Mouse (Mus musculus) limb, embryonic 15.5 days (tissue): Measurements from ENCODE around the gene Rab3gap2. TPM values are rescaled to one million over a fixed set of nuclear protein-coding genes. Genes with fewer than 3 reads are reported as not detected.

ENCODE experiments used
- ATAC-seq: fragments of 200-750 bp; cut with Nextera tagmentation; 2 replicates; pipeline ENCODE4 v1.8.0; 2017; ENCODE audit warnings: low read depth, moderate TSS enrichment; ENCODE audit not compliant: insufficient number of reproducible peaks, low FRiP score, low TSS enrichment
- H3K27ac ChIP-seq: fragments of 300-500 bp; sonication (generic); 2 replicates; pipeline ENCODE4 v1.5.1; 2015; ENCODE audit warnings: moderate library complexity, mild to moderate bottlenecking, inconsistent platforms
- H3K27me3 ChIP-seq: fragments of 300-500 bp; sonication (generic); 2 replicates; pipeline ENCODE4 v1.6.1; 2015; ENCODE audit warnings: inconsistent platforms
- H3K36me3 ChIP-seq: fragments of 300-500 bp; sonication (generic); 2 replicates; pipeline ENCODE4 v1.6.1; 2015; ENCODE audit warnings: inconsistent platforms
- H3K4me1 ChIP-seq: fragments of 300-500 bp; sonication (generic); 2 replicates; pipeline ENCODE4 v1.6.1; 2015; ENCODE audit warnings: inconsistent platforms
- H3K4me2 ChIP-seq: fragments of 300-500 bp; sonication (generic); 2 replicates; pipeline ENCODE4 v1.6.1; 2015; ENCODE audit warnings: mild to moderate bottlenecking, inconsistent platforms
- H3K4me3 ChIP-seq: fragments of 300-500 bp; sonication (generic); 2 replicates; pipeline ENCODE4 v1.5.1; 2015; ENCODE audit warnings: mild to moderate bottlenecking, inconsistent platforms
- H3K9ac ChIP-seq: fragments of 300-500 bp; sonication (generic); 2 replicates; pipeline ENCODE4 v1.6.1; 2015; ENCODE audit warnings: inconsistent platforms
- H3K9me3 ChIP-seq: fragments of 300-500 bp; sonication (generic); 2 replicates; pipeline ENCODE4 v1.6.1; 2016; ENCODE audit warnings: inconsistent platforms
- WGBS: fragments of 180-500 bp; shearing (Covaris S2); methylation state at CpG from one replicate; pipeline ENCODE4 v1.1.7; 2015; 5-methylcytosine and 5-hydroxymethylcytosine counted together
- polyA plus RNA-seq: library from polyadenylated mRNA; unstranded; fragments of >200 nt; fragmentation: Nextera tagmentation; extraction: Ambion mirVana; gene quantifications from 2 replicates; pipeline ENCODE4 v1.2.1, GENCODE M21; 2015

The Rab3gap2 gene
- polyA plus RNA-seq, 1 experiment from 2014 or later = 23.7 TPM

DNA sequence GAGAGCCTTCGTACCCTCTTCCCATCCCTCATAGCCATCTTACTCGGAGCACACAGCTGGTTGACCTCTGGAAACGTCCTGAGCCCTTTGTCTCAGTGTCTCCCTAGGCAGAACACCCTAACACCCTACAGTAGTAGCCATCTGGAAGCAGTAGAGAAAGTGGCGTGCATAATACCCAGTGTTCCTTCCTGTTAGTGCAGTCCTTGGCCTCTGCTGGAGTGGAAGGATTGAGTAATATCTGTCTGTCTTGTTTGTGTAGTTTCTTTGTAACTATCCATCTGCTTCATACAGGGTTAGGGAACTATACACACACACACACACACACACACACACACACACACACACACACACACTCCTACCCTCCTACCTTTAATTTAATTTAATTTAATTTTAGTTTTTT lies 64.8 kb downstream of the Rab3gap2 start:
- 82% methylated on average over 4 of the region's 4 CpGs for WGBS
- Histone ChIP-seq H3K36me3 (peaks cover 81% of the 10 kb centered on the region), H3K4me2 (no peak overlapping the region), H3K9me3 (no peaks in the 10 kb centered on the region), H3K27me3 (no peaks in the 10 kb centered on the region), H3K4me1 (no peaks in the 10 kb centered on the region), H3K4me3 (no peak overlapping the region), H3K27ac (no peak overlapping the region), H3K9ac (no peak overlapping the region)
- ATAC-seq = no peak

GRCm38 (mm10) chr1:185270403-185271097 lies 66.6 kb downstream of the Rab3gap2 start:
- WGBS = 92% methylated on average over 8 of the region's 8 CpGs
- Histone ChIP-seq H3K27ac (no peak overlapping the region), H3K9me3 (no peaks in the 10 kb centered on the region), H3K4me3 (no peak overlapping the region), H3K4me1 (no peaks in the 10 kb centered on the region), H3K27me3 (no peaks in the 10 kb centered on the region), H3K4me2 (no peak overlapping the region), H3K36me3 (peaks cover 76% of the 10 kb centered on the region), H3K9ac (no peak overlapping the region)
- no peak for ATAC-seq

GRCm38 (mm10) chr1:185271373-185271772 lies 67.5 kb downstream of the Rab3gap2 start:
- WGBS = 89% methylated on average over 9 of the region's 9 CpGs
- Histone ChIP-seq H3K36me3 (peaks cover 77% of the 10 kb centered on the region), H3K4me3 (no peak overlapping the region), H3K4me1 (no peaks in the 10 kb centered on the region), H3K27me3 (no peaks in the 10 kb centered on the region), H3K9me3 (no peaks in the 10 kb centered on the region), H3K4me2 (no peak overlapping the region), H3K27ac (no peak overlapping the region), H3K9ac (no peak overlapping the region)
- no peak for ATAC-seq

DNA sequence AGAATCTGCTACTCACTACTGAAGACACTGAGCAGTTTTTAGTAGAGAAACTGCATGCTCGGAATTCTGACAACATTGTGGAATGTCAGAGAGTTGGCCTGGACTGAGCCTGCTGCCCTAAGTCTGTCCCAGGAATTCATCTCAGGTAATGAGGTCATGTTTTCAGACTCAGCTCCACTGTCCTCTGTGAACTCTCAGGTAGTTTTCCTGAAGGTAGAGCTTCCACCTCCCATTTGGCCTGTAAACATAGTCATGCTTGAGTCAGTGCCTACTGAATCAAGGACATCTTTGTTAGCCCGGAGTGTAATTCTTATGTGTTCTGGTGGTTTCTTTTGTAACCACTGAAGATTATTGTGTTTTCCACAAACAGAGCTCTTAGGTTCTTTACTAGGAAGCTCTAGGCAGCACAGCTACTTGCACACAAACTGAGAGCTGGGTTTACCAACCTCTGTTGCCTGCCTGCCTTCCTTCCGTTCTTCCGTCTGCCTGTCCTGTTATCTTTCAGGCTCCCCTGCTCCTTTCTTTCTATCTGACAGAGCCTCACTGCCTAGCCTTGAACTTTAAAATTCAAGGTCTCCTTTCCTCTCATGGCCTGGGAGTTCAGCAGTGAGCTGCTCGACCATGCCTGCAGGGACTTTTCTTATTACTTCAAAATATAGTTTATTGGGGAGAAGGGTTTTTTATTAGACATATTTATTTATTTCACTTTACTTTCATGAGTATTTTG lies 71.1 kb downstream of the Rab3gap2 start:
- 76% methylated on average over 5 of the region's 5 CpGs for WGBS
- Histone ChIP-seq H3K27me3 (no peaks in the 10 kb centered on the region), H3K4me1 (no peaks in the 10 kb centered on the region), H3K9me3 (no peaks in the 10 kb centered on the region), H3K4me2 (no peak overlapping the region), H3K27ac (no peak overlapping the region), H3K36me3 (peaks cover 87% of the 10 kb centered on the region), H3K9ac (no peak overlapping the region), H3K4me3 (no peak overlapping the region)
- no peak for ATAC-seq

DNA sequence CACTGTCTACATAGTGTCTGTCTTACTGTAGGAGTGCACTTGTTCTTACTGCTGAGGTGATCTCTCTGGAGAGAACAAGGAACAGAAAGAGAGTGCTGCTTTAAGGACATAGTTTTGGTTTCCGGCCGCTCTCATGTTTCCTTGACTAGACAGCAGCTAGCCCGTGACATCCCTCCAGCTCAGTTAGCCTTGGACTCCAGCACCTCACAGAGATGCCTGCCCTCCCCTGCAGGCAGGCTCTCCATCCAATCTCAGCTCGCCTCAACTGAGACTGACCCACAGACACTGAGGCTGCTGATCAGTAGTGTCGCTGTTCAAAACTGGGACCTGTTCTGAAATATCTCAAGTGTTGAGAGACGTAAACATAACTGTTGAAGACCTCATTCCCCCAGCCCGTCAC lies 72.1 kb downstream of the Rab3gap2 start:
- Histone ChIP-seq H3K27me3 (no peaks in the 10 kb centered on the region), H3K36me3 (peaks cover 89% of the 10 kb centered on the region), H3K4me3 (no peak overlapping the region), H3K4me1 (no peaks in the 10 kb centered on the region), H3K9ac (no peak overlapping the region), H3K4me2 (no peak overlapping the region), H3K27ac (no peak overlapping the region; the same call in 1 of the 2 replicates), H3K9me3 (no peaks in the 10 kb centered on the region)
- 89% methylated on average over 7 of the region's 7 CpGs for WGBS
- no peak for ATAC-seq

GRCm38 (mm10) chr1:185277022-185277421 lies 73.1 kb downstream of the Rab3gap2 start:
- Histone ChIP-seq H3K9ac (no peak overlapping the region), H3K9me3 (no peaks in the 10 kb centered on the region), H3K27ac (no peak overlapping the region), H3K36me3 (peaks cover 88% of the 10 kb centered on the region), H3K4me2 (no peak overlapping the region), H3K4me3 (no peak overlapping the region), H3K4me1 (no peaks in the 10 kb centered on the region), H3K27me3 (no peaks in the 10 kb centered on the region)
- ATAC-seq = no peak
- 82% methylated on average over 11 of the region's 11 CpGs for WGBS

DNA sequence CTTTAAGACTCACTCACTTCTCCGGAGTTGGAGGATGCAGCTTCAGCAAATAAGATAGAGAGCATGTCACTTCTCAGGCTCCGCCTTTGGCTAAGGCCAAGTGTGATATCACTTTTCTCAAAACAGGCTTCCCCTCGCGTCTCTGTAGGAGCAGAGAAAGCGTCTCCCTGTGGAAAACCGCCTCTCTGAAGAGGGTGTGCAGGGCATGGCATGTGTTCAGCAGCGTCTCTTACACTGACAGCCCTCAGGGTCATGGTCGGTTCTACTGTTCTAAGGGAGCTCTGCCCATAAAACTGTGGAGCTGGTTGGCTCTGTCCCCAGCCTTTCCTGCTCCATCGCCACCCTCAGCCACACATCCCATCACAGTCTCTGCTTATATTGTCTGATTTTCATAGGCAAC lies 75.4 kb downstream of the Rab3gap2 start:
- no peaks in the 10 kb centered on the region for H3K4me1 ChIP-seq
- WGBS = 82% methylated on average over 9 of the region's 9 CpGs
- no peaks in the 10 kb centered on the region for H3K27me3 ChIP-seq
- no peak overlapping the region for H3K4me2 ChIP-seq
- no peaks in the 10 kb centered on the region for H3K9me3 ChIP-seq
- no peak for ATAC-seq
- H3K9ac ChIP-seq = no peak overlapping the region
- no peak overlapping the region for H3K27ac ChIP-seq
- H3K4me3 ChIP-seq = no peak overlapping the region
- peaks cover 92% of the 10 kb centered on the region for H3K36me3 ChIP-seq

DNA sequence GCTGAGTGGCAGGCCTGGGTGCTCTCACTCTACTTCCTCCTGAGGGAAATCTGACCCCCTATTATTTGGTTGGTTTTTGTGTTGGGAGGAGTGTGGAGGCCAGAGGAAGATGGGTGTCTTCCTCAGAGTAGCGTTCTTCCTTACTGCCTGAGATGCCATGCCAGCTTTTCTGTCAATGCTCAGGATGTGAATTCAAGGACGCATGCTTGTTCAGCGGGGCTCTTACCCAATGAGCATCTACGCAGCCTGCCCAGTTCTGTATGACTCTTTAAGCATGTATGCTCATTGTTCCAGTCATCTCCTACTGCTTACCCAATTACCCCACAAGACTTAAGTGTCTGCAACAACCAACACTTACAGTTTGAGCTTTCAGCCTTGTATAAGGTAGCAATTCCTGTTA lies 76.7 kb downstream of the Rab3gap2 start:
- no peak overlapping the region for H3K9ac ChIP-seq
- H3K27me3 ChIP-seq = no peaks in the 10 kb centered on the region
- peaks cover 6% of the 10 kb centered on the region; the same call in 1 of the 2 replicates for H3K4me1 ChIP-seq
- H3K27ac ChIP-seq = no peak overlapping the region
- peaks cover 92% of the 10 kb centered on the region for H3K36me3 ChIP-seq
- no peak overlapping the region for H3K4me3 ChIP-seq
- H3K4me2 ChIP-seq = no peak overlapping the region
- H3K9me3 ChIP-seq = no peaks in the 10 kb centered on the region
- ATAC-seq = no peak
- 96% methylated on average over 4 of the region's 4 CpGs for WGBS

GRCm38 (mm10) chr1:185282846-185283245 lies 78.9 kb downstream of the Rab3gap2 start:
- ATAC-seq = no peak
- Histone ChIP-seq H3K4me2 (no peak overlapping the region), H3K4me1 (peaks cover 6% of the 10 kb centered on the region; the same call in 1 of the 2 replicates), H3K9ac (no peak overlapping the region), H3K36me3 (peaks cover 91% of the 10 kb centered on the region), H3K27me3 (no peaks in the 10 kb centered on the region), H3K27ac (no peak overlapping the region), H3K9me3 (no peaks in the 10 kb centered on the region), H3K4me3 (no peak overlapping the region)
- 90% methylated on average over 11 of the region's 11 CpGs for WGBS

GRCm38 (mm10) chr1:185283247-185283646 lies 79.3 kb downstream of the Rab3gap2 start:
- Histone ChIP-seq H3K4me3 (no peak overlapping the region), H3K9me3 (no peaks in the 10 kb centered on the region), H3K27me3 (no peaks in the 10 kb centered on the region), H3K36me3 (peaks cover 88% of the 10 kb centered on the region), H3K4me1 (peaks cover 6% of the 10 kb centered on the region; the same call in 1 of the 2 replicates), H3K27ac (no peak overlapping the region), H3K4me2 (no peak overlapping the region), H3K9ac (no peak overlapping the region)
- ATAC-seq = no peak
- WGBS = 91% methylated on average over 15 of the region's 15 CpGs

DNA sequence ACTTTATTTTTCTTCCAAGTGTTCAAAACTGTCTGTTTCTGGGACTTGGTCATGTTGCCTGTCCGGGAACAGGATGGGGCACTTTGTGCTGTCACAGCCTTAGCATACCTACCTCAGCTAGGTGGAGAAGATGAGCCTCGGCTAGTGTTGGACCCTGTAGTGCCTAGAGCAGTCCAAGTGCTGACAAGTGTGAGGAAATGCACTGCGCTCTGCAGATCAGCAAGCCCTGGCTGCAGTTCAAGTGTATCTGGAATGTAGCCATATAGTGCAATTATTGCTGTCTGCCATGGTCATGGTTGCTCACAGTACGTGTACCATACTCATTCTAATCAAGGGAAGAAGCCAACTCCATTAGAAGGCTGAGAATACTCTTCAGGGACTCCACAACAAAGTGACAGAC lies 80.8 kb downstream of the Rab3gap2 start:
- Histone ChIP-seq H3K36me3 (peaks cover 73% of the 10 kb centered on the region), H3K27ac (no peak overlapping the region; the same call in 1 of the 2 replicates), H3K9ac (no peak overlapping the region), H3K9me3 (no peaks in the 10 kb centered on the region), H3K4me1 (peaks cover 6% of the 10 kb centered on the region; the same call in 1 of the 2 replicates), H3K27me3 (no peaks in the 10 kb centered on the region), H3K4me2 (no peak overlapping the region), H3K4me3 (no peak overlapping the region)
- WGBS = 46% methylated on average over 4 of the region's 4 CpGs
- no peak for ATAC-seq

- no peaks in the 10 kb centered on the region for H3K9me3 ChIP-seq
- 68% methylated on average over 4 of the region's 4 CpGs for WGBS
- peaks cover 72% of the 10 kb centered on the region for H3K36me3 ChIP-seq
- H3K4me1 ChIP-seq = peaks cover 6% of the 10 kb centered on the region; the same call in 1 of the 2 replicates
- no peak overlapping the region for H3K9ac ChIP-seq
- no peak for ATAC-seq
- H3K27ac ChIP-seq = no peak overlapping the region; the same call in 1 of the 2 replicates
- no peak overlapping the region for H3K4me2 ChIP-seq
- no peak overlapping the region for H3K4me3 ChIP-seq
- no peaks in the 10 kb centered on the region for H3K27me3 ChIP-seq
Observed at GRCm38 (mm10) chr1:185285171-185285570, 81.3 kb downstream of the Rab3gap2 start.
